Mouse (Mus musculus): ENCODE measurements around the gene Clock. TPM values are rescaled to one million over a fixed set of nuclear protein-coding genes. Genes with fewer than 3 reads are reported as not detected.

The Clock gene
- 10 to 100 TPM; 35.7 to 36.8 TPM for total RNA-seq (2021)
- long read RNA-seq, experiment 1, partial matches to known transcripts = 5 of 14 reads
- long read RNA-seq, experiment 1, other reads (novel, unspliced or antisense) = 6 of 14 reads
- long read RNA-seq, experiment 2, partial matches to known transcripts = 0 of 4 reads
- long read RNA-seq, experiment 2, other reads (novel, unspliced or antisense) = 4 of 4 reads

DNA sequence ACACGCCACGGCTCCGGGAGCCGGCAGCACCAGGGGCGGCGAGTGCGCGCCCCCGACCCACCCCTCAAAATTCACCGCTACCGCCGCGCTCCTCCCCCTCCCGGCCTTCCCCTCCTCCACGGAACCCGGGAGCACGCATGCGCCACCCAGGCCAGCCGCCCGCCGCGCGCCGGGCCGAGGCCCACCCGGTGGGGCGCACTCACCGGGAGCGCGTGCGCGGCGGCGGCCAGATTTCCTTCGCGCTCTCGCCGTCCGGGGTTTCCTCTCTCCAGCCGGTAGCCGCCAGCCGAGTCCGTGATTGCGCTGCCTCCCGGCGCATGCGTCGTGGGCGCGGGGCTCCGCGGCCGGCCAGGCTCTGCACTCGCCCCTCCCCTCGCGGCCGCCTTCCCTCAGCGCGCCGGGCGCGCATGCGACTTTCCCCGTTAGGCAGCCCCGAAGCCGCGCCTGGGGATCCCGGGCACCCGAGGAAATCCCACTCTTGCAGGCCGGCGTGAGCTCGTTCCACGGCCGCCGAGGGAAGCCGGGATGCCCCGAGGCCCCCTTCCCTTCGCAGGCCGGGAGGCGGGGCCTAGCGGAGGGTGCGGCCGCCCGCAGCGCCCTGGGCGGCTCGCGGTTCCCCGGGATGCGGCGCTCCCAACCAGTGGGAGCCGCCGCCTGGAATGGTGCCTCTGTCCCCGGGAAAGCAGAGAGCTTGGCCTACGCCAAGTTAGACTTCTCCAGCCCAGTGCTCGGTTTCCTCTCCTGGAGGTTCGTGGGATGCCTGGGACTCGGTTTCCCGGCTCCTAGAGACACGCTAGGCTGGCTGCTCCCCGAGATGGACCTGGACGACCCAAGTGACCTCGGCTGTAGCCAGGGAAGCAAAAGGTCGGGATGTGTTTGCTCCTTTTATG is at the start of gene Clock:
TSS of gene Clock (minus strand) at position 341 of the 890 bp plus-strand sequence.
- DNase-seq = peak; percentile 93

DNA sequence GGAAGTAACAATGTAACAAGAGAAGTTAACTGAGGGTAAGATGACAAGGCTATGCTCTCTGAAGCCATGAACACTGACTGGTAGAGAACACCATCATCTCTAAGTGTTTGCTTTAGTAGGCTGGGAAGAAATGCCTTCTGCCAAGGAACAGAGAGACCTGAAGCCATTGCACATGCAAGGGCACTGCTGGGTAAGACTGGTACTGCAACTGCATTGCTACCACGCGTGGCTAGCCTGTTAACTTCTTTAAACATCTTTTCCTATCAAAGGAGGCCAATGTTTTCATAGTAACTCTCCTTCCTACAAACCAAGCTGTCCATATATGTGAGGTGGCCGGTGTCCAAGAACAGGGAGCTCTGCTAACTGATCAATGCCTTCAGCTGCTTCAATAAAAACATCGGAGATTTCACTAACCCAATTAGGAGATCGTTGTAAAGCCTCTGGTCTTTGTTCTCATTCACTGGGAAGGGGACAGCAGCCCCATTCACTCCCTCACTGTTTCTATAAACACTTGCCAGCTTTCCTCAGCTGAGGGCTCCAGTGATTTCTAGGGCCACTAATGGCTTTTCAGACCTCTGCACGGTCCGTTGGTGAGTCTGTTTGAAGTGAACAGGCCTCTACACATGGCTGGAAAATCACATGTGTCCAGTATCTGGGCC is 47.5 kb upstream of the Clock start:
- DNase-seq = no peak

DNA sequence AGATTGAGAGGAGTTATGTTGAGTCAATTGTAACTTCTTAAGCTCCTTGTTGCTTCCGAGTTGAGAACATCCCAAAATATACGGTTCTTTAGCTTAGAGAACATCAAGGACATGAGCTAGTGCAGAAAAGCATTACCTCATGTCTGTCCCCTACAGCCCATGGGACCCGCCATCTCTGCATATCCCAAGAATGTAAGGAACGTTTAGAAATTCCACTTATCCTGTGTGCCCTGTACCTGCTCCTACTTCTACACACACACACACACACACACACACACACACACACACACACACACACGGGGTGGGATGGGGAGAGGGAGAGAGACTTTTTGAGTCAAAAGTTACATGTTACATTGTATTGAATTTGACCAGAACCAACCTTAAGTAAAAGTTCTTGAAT is 46.9 kb upstream of the Clock start:
- no peak for DNase-seq

DNA sequence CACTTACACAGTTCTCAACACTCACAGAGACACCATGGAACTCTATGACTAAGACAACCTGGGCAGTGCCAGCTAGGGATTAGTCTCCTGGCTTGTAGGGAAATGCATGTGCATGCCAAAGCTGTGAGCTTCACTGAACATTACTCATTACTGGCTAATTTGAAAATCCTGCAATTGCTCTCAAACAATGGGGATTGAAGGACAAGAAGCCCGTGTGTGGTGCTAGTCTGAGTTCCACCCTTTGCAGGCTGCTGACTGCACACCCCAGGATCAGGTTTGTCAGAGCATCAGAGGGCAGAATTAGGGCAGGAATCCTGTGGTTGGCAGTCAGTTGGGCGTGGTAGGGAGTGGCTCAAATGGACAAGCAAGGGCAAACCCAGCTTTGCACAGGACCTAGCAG is 41.5 kb upstream of the Clock start:
- no peak for DNase-seq

DNA sequence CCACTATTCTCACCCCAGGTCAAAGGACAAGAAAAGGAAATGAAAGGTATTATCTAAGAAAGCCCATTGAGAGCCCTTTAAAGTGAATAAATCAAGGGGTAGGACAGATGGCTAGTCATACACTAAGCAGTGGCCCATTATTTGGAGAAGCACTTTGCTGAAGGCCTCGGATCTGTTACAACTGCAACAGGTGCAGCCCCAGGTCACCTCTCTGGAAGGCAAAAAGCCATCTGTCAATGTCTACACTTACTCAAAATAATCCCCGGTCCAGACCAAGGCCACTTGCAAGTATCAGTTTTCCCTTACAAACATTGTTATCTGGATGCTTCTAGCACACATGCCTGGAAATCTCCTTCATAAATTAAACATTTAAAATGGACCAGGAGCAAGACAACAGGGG is 36.3 kb upstream of the Clock start:
- DNase-seq = no peak

DNA sequence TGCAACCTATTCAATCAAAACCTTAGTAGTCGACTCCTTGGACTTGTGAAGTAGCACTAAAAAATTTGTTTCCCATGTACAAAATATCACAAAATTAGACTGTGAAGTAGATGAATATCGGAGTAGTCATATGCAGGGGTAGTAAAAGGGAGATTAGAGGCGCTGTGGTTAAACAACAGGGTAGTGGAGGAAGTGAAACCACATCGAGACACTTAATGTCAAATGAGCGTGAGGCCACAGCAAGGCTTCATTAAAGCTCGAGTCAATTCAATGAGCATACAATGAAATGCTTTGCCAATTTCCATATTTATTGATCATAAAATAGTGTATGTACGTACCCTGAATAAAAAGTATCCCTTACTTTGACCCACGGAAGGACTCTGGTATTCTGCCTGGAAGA is 32.5 kb upstream of the Clock start:
- DNase-seq = no peak

DNA sequence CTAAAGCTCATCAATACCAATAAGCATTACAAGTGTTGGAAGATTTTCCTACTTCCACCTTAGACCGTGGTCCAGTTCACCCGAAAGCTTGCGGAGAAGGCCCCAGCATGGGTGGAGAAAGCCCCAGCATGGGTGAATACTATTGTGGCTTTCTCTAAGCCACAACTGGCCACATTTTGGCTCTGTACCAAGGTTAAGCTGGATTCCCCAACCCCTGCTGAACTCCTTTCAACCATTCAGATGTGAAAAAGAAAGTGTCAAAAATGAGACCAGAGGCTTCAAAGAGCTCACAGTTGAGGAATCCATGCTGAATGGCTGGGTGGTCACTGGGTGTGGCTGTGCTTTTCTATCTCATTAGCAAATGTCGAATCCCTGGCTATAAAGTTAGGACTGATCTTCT is 29.2 kb upstream of the Clock start:
- DNase-seq = no peak

DNA sequence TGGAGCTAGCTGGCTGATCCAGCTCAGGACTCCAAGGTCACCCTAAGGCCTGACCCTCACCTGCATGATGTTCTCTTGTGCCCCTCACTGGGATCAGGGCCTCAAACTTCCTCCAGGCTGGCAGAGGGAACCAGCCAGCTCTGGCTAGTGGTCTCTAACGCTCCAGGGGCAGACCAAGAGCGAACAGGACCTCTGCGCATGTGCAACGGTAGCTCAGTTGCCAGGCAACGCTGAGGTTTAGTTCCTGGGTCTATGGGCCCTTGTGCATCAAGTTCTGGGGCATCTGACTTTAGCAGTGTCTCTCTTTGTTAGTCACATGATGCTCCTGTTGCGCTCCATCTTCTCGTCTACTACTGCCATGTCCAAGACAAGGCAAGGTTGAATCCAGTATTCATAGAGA is 26.4 kb upstream of the Clock start, which contains the start of gene Pdcl2:
TSS of gene Pdcl2 (minus strand) at position 204 of the 400 bp plus-strand sequence.
- DNase-seq = no peak

DNA sequence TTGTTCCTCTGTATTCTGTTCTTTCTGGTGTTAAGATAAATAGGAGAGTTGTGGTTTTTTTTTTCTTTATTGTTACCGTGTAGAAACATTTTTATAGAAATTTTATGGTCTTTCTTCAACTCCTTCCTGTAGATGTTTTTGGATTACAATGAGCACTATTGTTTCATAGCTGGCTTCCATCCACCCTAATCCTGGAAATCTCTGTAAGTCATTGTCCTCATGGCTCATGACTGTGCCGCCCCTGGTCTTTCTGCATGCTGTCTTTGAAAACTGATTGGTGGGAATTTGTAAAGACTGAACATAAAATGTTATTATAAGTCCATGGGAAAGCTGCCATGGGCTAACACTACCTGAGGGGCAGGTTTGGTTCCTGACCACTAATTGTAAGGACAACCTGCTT is 22.7 kb upstream of the Clock start:
- no peak for DNase-seq

DNA sequence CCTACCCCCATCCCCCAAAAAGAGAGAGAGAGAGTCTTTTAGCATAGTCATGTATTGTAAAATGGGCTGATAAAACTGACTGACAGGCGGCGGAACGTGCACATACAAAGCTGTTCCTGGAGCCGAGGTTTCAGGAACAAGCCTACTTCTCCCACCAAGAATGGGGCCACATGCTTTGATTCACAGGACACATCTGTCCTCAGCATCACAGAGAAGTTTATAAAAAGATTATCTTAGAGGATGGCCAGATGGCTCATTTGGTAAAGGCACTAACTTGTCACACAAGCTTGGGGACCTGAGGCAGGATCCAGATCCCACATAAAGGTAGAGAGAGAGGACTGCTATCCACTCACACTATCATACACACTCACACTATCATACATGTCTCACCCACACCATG is 20.5 kb upstream of the Clock start:
- no peak for DNase-seq

DNA sequence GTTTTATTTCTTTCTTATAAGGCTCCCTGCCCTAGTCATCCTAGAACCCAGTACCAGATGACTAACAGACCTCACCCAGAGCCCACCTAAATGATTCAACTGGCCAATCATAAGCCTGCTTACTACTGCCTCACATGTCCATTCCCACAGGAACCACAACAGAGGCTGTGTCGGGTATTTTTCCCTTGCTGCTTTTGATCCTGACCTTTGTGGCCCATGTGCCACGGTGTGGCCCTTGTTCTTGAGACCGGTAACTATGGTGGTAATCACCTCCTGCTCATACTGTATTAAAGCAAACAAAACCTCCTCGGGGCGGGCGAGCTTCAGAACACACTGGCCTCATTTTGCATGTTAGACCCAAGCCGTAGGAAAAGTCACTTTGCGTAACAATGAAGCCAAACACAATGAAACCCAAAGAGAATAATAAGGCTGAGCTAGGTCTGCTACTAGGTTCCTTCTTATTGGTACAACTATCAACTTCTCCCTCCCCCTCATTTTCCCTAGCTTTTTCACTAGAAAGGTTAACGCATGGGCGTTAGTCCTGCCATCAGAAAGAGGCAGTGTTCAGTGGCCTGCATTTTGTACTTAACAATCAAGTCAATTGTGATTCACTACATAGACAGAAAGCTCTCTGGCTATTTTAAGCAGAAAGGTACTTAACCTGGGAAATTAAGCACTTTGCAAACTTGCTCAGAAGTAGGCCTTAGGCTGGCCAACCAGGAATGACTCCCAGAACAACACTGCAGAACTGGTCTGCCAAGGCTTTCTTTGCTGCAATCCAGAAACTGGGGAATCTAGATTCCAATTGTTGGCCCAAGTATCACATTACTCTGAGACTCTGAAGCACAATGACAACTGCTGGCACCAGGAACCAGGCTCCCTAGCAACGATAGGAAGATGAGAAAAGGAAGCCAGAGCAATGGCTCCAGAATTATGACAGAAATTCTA is 16.9 kb upstream of the Clock start:
- DNase-seq = no peak

DNA sequence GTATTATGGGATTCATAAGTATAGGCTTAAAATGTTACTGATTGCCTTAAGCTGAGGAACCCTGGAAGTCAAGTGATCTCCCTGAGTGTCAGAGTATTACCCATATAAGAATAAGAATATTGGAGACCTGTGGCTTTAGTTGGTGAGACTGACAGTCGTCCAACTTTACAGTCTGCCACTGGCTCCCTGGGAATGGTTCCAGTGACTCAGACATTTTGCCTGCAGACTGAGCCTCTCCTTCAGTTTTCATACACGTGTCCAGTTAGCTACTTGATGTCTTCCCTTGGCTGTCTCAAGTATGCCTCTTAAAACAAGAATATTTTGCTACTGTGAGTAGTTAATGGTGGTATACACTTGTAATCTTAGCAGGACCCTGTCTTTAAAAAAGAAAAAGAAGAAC is 3.6 kb upstream of the Clock start:
- no peak for DNase-seq

DNA sequence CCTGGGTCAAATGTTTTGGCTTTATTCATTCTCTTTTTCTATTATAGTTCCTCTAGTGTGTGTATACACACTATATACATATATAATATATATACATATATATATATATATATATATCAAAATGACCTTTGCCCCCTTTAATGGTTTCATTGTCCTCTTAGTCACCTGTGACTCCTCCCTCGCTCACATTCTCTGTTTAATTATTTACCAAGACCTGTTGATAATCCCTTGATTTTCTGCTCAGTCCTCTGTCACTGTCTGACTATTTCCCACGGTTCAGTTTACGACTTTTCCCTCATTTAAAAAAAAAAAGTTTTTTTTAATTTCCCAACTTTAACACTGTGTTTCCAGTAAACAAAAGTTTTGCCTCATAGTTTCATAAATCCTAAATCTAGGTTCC is 1.7 kb upstream of the Clock start:
- DNase-seq = no peak

DNA sequence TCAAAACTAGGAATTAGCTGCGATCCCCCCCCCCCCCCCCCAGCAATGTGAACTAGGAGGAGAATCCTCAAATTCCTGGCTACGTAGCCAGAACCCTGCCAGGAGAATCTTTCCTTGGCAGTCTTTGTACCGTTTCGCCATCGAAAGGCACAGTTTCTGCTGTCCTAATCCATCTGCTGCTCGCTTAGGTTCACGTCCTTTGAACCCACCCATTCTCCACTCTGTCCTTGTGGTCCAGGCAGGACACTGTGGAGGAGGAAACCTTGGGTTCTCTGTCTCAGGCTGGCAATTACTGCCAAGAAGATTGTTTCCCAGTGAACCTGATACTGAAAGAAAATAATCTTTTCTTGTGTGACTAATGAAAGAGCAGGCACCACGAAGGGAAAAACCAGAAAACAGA is 1.0 kb upstream of the Clock start:
- peak; percentile 45 for DNase-seq

DNA sequence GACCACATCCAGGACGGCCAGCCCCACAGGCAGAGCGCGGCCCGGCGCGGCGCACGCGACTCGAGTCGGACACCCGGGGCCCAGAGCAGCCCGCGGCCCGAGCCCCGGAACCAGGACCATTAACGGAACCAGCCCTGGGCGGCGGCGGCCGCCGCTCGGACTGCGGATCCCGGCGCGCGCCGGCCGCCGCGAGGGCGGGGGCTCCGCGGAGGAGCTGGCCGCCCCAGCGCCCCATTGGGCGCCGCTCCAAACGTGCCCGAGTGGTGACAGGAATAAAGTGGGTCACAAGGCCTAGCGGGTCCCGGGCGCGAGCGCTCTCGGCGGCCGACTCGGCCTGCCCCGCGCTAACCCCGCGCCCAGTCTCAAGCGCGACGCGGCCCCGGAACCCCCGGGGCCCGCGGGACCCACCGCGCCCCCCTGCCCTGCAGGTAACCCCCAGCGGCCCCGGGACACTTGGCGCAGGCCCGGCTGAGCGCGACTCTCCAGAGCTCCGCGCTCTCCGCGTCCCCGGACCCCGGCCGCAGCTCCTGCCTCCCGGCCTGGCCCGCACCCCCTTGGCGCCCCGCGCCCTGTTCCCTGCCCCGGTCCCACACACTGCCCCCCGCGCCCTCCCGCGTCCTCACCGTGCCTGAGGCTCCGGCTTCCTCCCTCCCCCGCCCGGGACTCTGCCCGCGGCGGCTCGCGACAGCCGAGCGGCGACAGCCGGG is 694 bp downstream of the Clock start:
- peak; percentile 94 for DNase-seq

DNA sequence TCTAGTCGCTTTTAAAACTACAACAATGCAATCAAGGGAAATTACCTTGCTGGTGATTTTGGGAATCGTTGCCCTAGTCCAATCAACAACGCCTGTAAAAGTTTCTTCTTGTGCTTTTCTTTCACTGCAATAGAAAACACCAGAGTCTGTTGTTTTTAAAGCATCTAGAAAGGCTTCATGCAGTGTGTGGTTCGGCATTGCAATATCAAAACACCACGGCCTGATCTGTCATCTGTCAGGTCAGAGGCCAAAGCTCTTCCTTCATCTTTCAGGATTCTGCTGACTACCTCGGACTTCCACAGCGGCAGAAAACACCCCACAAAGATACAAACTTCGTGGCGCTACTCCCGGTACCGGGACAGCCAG is 1.2 kb downstream of the Clock start:
- no peak for DNase-seq

DNA sequence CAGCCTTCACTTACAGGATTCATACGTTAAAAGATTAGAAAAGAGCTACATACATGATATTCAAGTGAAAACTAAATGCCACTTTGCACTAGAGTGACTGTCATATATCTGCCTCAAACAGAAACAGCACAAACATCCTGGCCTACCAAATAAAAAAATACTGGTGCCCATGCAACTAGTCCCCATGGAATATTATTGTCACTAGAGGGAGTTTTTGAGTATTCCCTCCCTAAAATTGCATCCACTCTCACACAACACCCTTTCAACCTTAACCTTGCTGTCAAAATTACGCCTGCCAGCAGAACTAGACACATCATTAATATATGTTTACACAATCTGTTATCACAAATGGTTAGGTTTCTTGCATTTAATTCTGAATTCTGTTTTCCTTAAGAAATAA is 2.6 kb downstream of the Clock start:
- DNase-seq = no peak

DNA sequence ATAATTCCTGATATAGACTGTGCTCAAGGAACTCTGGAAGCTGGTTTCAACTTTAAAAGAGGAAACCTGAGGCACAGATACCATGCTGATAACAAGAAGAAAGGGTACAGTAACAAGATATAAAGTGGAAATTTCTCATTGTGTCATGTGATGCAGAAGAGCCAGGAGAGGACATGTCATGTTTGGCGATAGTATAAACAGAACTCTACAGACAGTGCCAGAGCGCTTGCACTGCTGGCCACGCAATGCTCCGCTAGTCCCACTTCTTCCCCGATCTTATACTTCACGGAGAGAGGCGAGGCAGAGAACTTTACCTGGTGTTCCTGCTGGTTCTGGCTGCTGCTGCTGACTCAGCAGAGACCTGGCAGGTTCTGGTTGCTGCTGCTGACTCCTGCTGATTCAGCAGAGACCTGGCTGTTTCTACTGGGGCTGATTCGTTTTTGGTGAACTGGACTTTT is 15.3 kb downstream of the Clock start:
- no peak for DNase-seq

DNA sequence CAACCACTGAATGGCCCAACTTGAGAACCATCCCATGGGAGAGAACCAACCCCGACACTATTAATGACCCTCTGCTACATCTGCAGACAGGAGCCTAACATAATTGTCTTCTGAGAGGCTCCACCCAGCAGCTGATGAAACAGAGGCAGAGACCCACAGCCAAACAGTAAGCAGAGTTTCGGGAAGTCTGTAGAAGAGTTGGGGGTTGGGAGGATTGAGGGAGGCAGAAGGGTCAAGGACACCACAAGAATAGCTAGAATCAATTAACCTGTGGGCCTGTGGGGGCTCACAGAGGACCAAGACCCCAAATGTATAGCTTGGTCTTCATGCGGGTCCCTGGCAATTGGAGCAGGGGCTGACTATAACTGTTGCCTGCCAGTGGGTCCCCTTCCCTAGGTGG is 16.3 kb downstream of the Clock start:
- no peak for DNase-seq

DNA sequence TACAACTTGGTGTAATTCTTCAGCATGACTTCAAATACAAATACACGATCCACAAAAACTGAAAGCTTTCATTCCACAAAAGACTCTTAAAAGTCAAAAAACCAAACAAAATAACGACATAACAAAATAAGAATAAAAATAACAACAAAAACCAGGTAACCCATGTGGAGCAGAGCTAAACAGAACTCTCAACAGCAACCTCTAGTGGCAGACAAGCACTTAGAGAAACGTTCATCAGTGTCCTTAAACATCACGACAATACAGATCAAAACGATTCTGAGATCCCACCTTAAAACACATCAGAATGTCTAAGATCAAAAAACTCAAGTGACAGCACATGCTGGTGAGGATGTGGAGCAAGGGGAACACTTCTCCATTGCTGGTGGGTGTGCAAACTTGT is 17.5 kb downstream of the Clock start:
- no peak for DNase-seq

DNA sequence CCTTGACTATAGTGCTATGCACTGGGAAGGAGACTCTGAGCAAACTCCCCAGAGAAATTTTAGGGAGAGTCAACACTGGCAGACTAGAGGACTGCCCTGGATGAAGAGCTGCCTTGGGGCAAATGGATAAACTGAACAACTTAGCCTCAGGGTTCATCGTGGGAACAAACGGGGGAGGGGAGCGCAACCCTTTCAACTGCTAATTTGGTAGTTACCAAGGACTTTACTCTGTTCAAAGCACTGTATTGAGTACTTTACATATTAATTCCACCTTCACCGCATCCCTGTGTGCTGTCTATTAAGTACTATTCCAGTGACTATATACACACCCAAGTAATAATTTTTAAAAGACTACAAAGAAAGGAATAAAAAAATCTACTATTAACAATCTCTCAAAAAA is 18.9 kb downstream of the Clock start:
- DNase-seq = no peak

DNA sequence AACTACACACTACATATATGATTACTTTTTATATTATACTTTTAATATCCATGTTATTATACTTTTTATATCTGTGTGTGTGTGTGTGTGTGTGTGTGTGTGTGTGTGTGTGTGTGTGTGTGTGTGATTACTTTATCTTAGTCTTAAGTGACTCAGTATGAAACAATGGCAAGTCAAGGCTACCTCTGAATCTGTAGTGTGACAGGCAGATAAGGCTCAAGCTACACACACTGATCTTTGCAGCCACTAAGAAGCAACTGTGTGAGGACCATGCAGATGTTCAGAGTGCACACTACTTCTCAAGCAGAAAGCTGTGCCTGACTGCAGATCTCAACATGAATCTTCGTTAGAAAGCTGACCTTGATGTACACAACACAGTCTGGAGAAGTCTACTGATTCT is 20.7 kb downstream of the Clock start:
- peak; percentile 17 for DNase-seq

Measured in adrenal gland, postnatal 10 days (tissue).